Mouse (Mus musculus) liver, embryonic 14.5 days (tissue): ENCODE data around the gene Tmem132d. TPM values are rescaled to one million over a fixed set of nuclear protein-coding genes. Genes with fewer than 3 reads are reported as not detected.

Experiments used
- ATAC-seq: fragments of 200-750 bp; cut with Nextera tagmentation; 2 replicates; pipeline ENCODE4 v1.8.0; 2017; ENCODE audit warnings: moderate number of reproducible peaks, mild to moderate bottlenecking, moderate library complexity; ENCODE audit not compliant: insufficient read depth
- DNase-seq, 3 experiments: peaks; one replicate each; pipeline ENCODE4 v3.0.0-alpha.2; 2012 to 2013; ENCODE audit warnings: low read depth in 3 of 3, low spot score in 3 of 3
- H3K27ac ChIP-seq: fragments of 300-500 bp; sonication (generic); 2 replicates; pipeline ENCODE4 v1.5.1; 2014; ENCODE audit warnings: moderate library complexity, mild to moderate bottlenecking, control low read depth, inconsistent platforms
- H3K27me3 ChIP-seq: fragments of 300-500 bp; sonication (generic); 2 replicates; pipeline ENCODE4 v1.6.1; 2014; ENCODE audit warnings: mild to moderate bottlenecking, low read length, moderate library complexity; ENCODE audit not compliant: control insufficient read depth, insufficient read depth
- H3K36me3 ChIP-seq: fragments of 300-500 bp; sonication (generic); replicated peaks from 2 replicates; pipeline ENCODE4 v1.6.1; 2014; ENCODE audit warnings: low read depth; ENCODE audit not compliant: control insufficient read depth, insufficient read depth
- H3K4me1 ChIP-seq, 2 experiments: fragments of 200-500 bp in 1 of 2; fragments of 300-500 bp in 1 of 2; sonication (generic) in 1 of 2; replicated peaks; 2 replicates each; pipeline ENCODE4 v1.6.1; 2012 to 2014; ENCODE audit warnings: antibody characterized with exemption in 1 of 2, inconsistent platforms in 1 of 2, low read length in 1 of 2; ENCODE audit not compliant: control insufficient read depth in 2 of 2, insufficient read depth in 2 of 2
- H3K4me2 ChIP-seq: fragments of 300-500 bp; sonication (generic); 2 replicates; pipeline ENCODE4 v1.6.1; 2014; ENCODE audit warnings: low read depth, mild to moderate bottlenecking, control low read depth, moderate library complexity
- H3K4me3 ChIP-seq, 2 experiments: fragments of 200-500 bp in 1 of 2; fragments of 300-500 bp in 1 of 2; sonication (generic) in 1 of 2; 2 replicates each; pipeline ENCODE4 v1.5.1; 2012 to 2014; ENCODE audit warnings: low read depth in 2 of 2, low read length in 2 of 2, mild to moderate bottlenecking in 2 of 2, control low read depth in 1 of 2, inconsistent platforms in 1 of 2, moderate library complexity in 1 of 2; ENCODE audit not compliant: insufficient read depth in 1 of 2
- H3K9ac ChIP-seq: fragments of 300-500 bp; sonication (generic); replicated peaks from 2 replicates; pipeline ENCODE4 v1.6.1; 2014; ENCODE audit warnings: mild to moderate bottlenecking, control low read depth, moderate library complexity
- H3K9me3 ChIP-seq: fragments of 300-500 bp; sonication (generic); 2 replicates; pipeline ENCODE4 v1.6.1; 2016; ENCODE audit warnings: low read length, mixed read lengths; ENCODE audit not compliant: control insufficient read depth
- CTCF ChIP-seq: IDR thresholded peaks from 2 replicates; pipeline ENCODE4 v1.5.1; 2016; ENCODE audit warnings: antibody characterized with exemption, low read depth, control low read depth
- EP300 ChIP-seq: IDR thresholded peaks from 2 replicates; pipeline ENCODE4 v1.6.1; 2016; ENCODE audit warnings: antibody characterized with exemption, low read depth
- WGBS: fragments of 180-500 bp; shearing (Covaris S2); extraction: QIAGEN DNeasy Blood & Tissue Kit; methylation state at CpG from one replicate; pipeline ENCODE4 v1.1.7; 2014; ENCODE audit not compliant: insufficient replicate concordance; 5-methylcytosine and 5-hydroxymethylcytosine counted together
- polyA plus RNA-seq, 2 experiments: library from polyadenylated mRNA; depleted of rRNA in 1 of 2; stranded (reverse) in 1 of 2; unstranded in 1 of 2; fragments of >200 nt; fragmentation: Nextera tagmentation in 1 of 2; extraction: Ambion mirVana in 1 of 2; gene quantifications; 2 replicates each; pipeline versions ENCODE4 v1.2.1 to v1.2.3; 2012 to 2014

Gene Tmem132d
- polyA plus RNA-seq, 2 experiments = under 0.01 TPM; not detected in 1

- Histone ChIP-seq H3K9me3 (no peaks in the 10 kb centered on the region), H3K27me3 (no peaks in the 10 kb centered on the region), H3K4me2 (no peak overlapping the region), H3K4me3 (no peak overlapping the region), H3K36me3 (no peaks in the 10 kb centered on the region), H3K4me1 (no peaks in the 10 kb centered on the region), H3K9ac (no peak overlapping the region), H3K27ac (no peak overlapping the region)
- TF ChIP-seq CTCF (no peak), EP300 (no peak)
- no peak for DNase-seq
- 44% methylated on average over 8 of the region's 8 CpGs for WGBS
- no peak for ATAC-seq
Measured at GRCm38 (mm10) chr5:128414056-128414455, 18.8 kb downstream of the Tmem132d start.

GRCm38 (mm10) chr5:128412306-128412705 is 20.6 kb downstream of the Tmem132d start:
- H3K9ac ChIP-seq = no peak overlapping the region
- no peaks in the 10 kb centered on the region for H3K4me1 ChIP-seq
- TF ChIP-seq EP300 (no peak), CTCF (no peak)
- ATAC-seq (no peak), DNase-seq (no peak)
- H3K9me3 ChIP-seq = no peaks in the 10 kb centered on the region
- no peak overlapping the region for H3K4me2 ChIP-seq
- no peak overlapping the region for H3K27ac ChIP-seq
- no peak overlapping the region for H3K4me3 ChIP-seq
- WGBS = 52% methylated on average over 6 of the region's 6 CpGs
- H3K36me3 ChIP-seq = no peaks in the 10 kb centered on the region
- no peaks in the 10 kb centered on the region for H3K27me3 ChIP-seq

- Histone ChIP-seq H3K9me3 (no peaks in the 10 kb centered on the region; the same call in 1 of the 2 replicates), H3K27ac (no peak overlapping the region), H3K9ac (no peak overlapping the region), H3K4me1 (no peaks in the 10 kb centered on the region), H3K36me3 (no peaks in the 10 kb centered on the region), H3K4me3 (no peak overlapping the region), H3K27me3 (no peaks in the 10 kb centered on the region), H3K4me2 (no peak overlapping the region)
- no peak for DNase-seq
- 61% methylated on average over 9 of the region's 9 CpGs for WGBS
- ATAC-seq = no peak
- TF ChIP-seq EP300 (no peak), CTCF (no peak)
Measured at GRCm38 (mm10) chr5:128407546-128407945, 25.3 kb downstream of the Tmem132d start.

GRCm38 (mm10) chr5:128405071-128405470 is 27.8 kb downstream of the Tmem132d start:
- H3K4me1 ChIP-seq = no peaks in the 10 kb centered on the region
- no peak for DNase-seq
- 70% methylated on average over 8 of the region's 8 CpGs for WGBS
- no peak overlapping the region for H3K27ac ChIP-seq
- TF ChIP-seq EP300 = no peak
- no peak for TF ChIP-seq CTCF
- no peak for ATAC-seq
- no peaks in the 10 kb centered on the region; the same call in 1 of the 2 replicates for H3K9me3 ChIP-seq
- H3K36me3 ChIP-seq = no peaks in the 10 kb centered on the region
- no peak overlapping the region for H3K4me3 ChIP-seq
- no peak overlapping the region for H3K9ac ChIP-seq
- no peak overlapping the region for H3K4me2 ChIP-seq
- no peaks in the 10 kb centered on the region for H3K27me3 ChIP-seq

GRCm38 (mm10) chr5:128404223-128404622 is 28.7 kb downstream of the Tmem132d start:
- H3K4me1 ChIP-seq = no peaks in the 10 kb centered on the region
- ATAC-seq = no peak
- H3K9ac ChIP-seq = no peak overlapping the region
- WGBS = 59% methylated on average over 3 of the region's 3 CpGs
- no peak overlapping the region for H3K27ac ChIP-seq
- H3K36me3 ChIP-seq = no peaks in the 10 kb centered on the region
- TF ChIP-seq EP300 (no peak), CTCF (no peak)
- no peak for DNase-seq
- H3K4me2 ChIP-seq = no peak overlapping the region
- no peaks in the 10 kb centered on the region for H3K27me3 ChIP-seq
- H3K9me3 ChIP-seq = no peaks in the 10 kb centered on the region; the same call in 1 of the 2 replicates
- H3K4me3 ChIP-seq = no peak overlapping the region
